Mouse (Mus musculus) CH12.LX (cell line): ENCODE measurements around the gene Gemin8. TPM values are rescaled to one million over a fixed set of nuclear protein-coding genes. Genes with fewer than 3 reads are reported as not detected.

Experiments used
- DNase-seq: peaks from one replicate; pipeline ENCODE4 v3.0.0-alpha.2; 2013; ENCODE audit errors: extremely low read depth
- H3K27ac ChIP-seq: 2 replicates; pipeline ENCODE4 v1.5.1; 2012; ENCODE audit warnings: low read depth, mild to moderate bottlenecking, control low read depth, moderate library complexity; ENCODE audit not compliant: insufficient read depth
- H3K27me3 ChIP-seq: replicated peaks from 2 replicates; pipeline ENCODE3; 2012; ENCODE audit warnings: inconsistent platforms
- H3K36me3 ChIP-seq, 2 experiments: replicated peaks in 1 of 2; 2 replicates each; pipeline versions ENCODE3 to v1.6.1; 2012; ENCODE audit warnings: inconsistent platforms in 1 of 2, low read length in 1 of 2, mild to moderate bottlenecking in 1 of 2, mixed read lengths in 1 of 2, moderate library complexity in 1 of 2; ENCODE audit not compliant: control insufficient read depth in 1 of 2, insufficient read depth in 1 of 2
- H3K4me1 ChIP-seq, 2 experiments: 2 replicates each; pipeline ENCODE4 v1.6.1; 2012; ENCODE audit warnings: inconsistent platforms in 1 of 2, moderate library complexity in 1 of 2; ENCODE audit not compliant: insufficient read depth in 2 of 2, control insufficient read depth in 1 of 2
- H3K4me2 ChIP-seq: 2 replicates; pipeline ENCODE4 v1.6.1; 2012; ENCODE audit warnings: low read depth, mild to moderate bottlenecking, control low read depth; ENCODE audit not compliant: poor library complexity, insufficient read depth, severe bottlenecking
- H3K4me3 ChIP-seq, 3 experiments: fragments of 150-350 bp in 1 of 3; sonication (generic) in 1 of 3; replicated peaks in 1 of 3; 2 replicates each; pipeline versions ENCODE3 to v1.5.1; 2011 to 2012; ENCODE audit warnings: low read depth in 2 of 3, low read length in 2 of 3, mild to moderate bottlenecking in 2 of 3, moderate library complexity in 2 of 3, control low read depth in 1 of 3, improper control_type of control experiment in 1 of 3, inconsistent platforms in 1 of 3, mixed read lengths in 1 of 3; ENCODE audit not compliant: poor library complexity in 1 of 3
- H3K79me2 ChIP-seq: replicated peaks from 2 replicates; pipeline ENCODE4 v1.6.1; 2012; ENCODE audit warnings: mild to moderate bottlenecking, moderate library complexity; ENCODE audit not compliant: control insufficient read depth, poor library complexity, insufficient read depth, severe bottlenecking; ENCODE audit errors: extremely low read depth
- H3K9ac ChIP-seq: 2 replicates; pipeline ENCODE4 v1.6.1; 2012; ENCODE audit warnings: low read depth, mild to moderate bottlenecking, control low read depth, moderate library complexity; ENCODE audit not compliant: insufficient read depth
- H3K9me3 ChIP-seq: replicated peaks from 2 replicates; pipeline ENCODE3; 2012; ENCODE audit warnings: low read length, inconsistent platforms, mixed read lengths
- BHLHE40 ChIP-seq: IDR thresholded peaks from 2 replicates; pipeline ENCODE4 v1.6.1; 2011; ENCODE audit warnings: mild to moderate bottlenecking, low read depth, low read length, improper control_type of control experiment
- CHD1 ChIP-seq: IDR thresholded peaks from 2 replicates; pipeline ENCODE4 v1.6.1; 2012; ENCODE audit warnings: low read depth, low read length, improper control_type of control experiment, inconsistent platforms
- ELF1 ChIP-seq: IDR thresholded peaks from 2 replicates; pipeline ENCODE4 v1.6.1; 2014; ENCODE audit warnings: low read depth, mild to moderate bottlenecking, inconsistent platforms, low read length, improper control_type of control experiment
- ETS1 ChIP-seq: conservative IDR thresholded peaks from 2 replicates; pipeline ENCODE4 v1.6.1; 2012; ENCODE audit warnings: low read depth, mild to moderate bottlenecking, inconsistent platforms, low read length, improper control_type of control experiment, moderate library complexity
- IRF4 ChIP-seq: IDR thresholded peaks from 2 replicates; pipeline ENCODE4 v1.6.1; 2014; ENCODE audit warnings: low read depth, mild to moderate bottlenecking, inconsistent platforms, low read length, improper control_type of control experiment
- JUN ChIP-seq: IDR thresholded peaks from 2 replicates; pipeline ENCODE4 v1.6.1; 2011; ENCODE audit warnings: low read depth, mild to moderate bottlenecking, low read length, improper control_type of control experiment, moderate library complexity; ENCODE audit not compliant: insufficient read depth
- JUND ChIP-seq: conservative IDR thresholded peaks from 2 replicates; pipeline ENCODE4 v1.6.1; 2011; ENCODE audit warnings: low read depth, low read length, improper control_type of control experiment
- MAFK ChIP-seq: IDR thresholded peaks from 2 replicates; pipeline ENCODE4 v1.6.1; 2011; ENCODE audit warnings: low read length, improper control_type of control experiment; ENCODE audit not compliant: insufficient replicate concordance
- MAX ChIP-seq: IDR thresholded peaks from 2 replicates; pipeline ENCODE4 v1.6.1; 2011; ENCODE audit warnings: low read length, improper control_type of control experiment
- NRF1 ChIP-seq: IDR thresholded peaks from 2 replicates; pipeline ENCODE4 v1.6.1; 2014; ENCODE audit warnings: low read depth, mild to moderate bottlenecking, inconsistent platforms, low read length, improper control_type of control experiment, moderate library complexity
- POLR2AphosphoS2 ChIP-seq: IDR thresholded peaks from 2 replicates; pipeline ENCODE4 v1.6.1; 2011; ENCODE audit warnings: low read depth, low read length, improper control_type of control experiment
- RCOR1 ChIP-seq: conservative IDR thresholded peaks from 2 replicates; pipeline ENCODE4 v1.6.1; 2012; ENCODE audit warnings: low read depth, mild to moderate bottlenecking, inconsistent platforms, low read length, improper control_type of control experiment
- SMC3 ChIP-seq: IDR thresholded peaks from 2 replicates; pipeline ENCODE4 v1.6.1; 2011; ENCODE audit warnings: low read depth, low read length, improper control_type of control experiment
- TCF12 ChIP-seq: IDR thresholded peaks from 2 replicates; pipeline ENCODE4 v1.6.1; 2014; ENCODE audit warnings: low read depth, mild to moderate bottlenecking, inconsistent platforms, low read length, improper control_type of control experiment
- ZKSCAN1 ChIP-seq: IDR thresholded peaks from 2 replicates; pipeline ENCODE4 v1.6.1; 2012; ENCODE audit warnings: low read depth, inconsistent platforms, low read length, improper control_type of control experiment, borderline replicate concordance
- ZMIZ1 ChIP-seq: IDR thresholded peaks from 2 replicates; pipeline ENCODE4 v1.6.1; 2012; ENCODE audit warnings: low read depth, mild to moderate bottlenecking, inconsistent platforms, low read length, improper control_type of control experiment
- dilution Hi-C: fragments of 300-500 bp; cut with MboI; formaldehyde crosslinking; loops from 2 replicates; pipeline ENCODE4 v1.14.3; 2020; ENCODE audit warnings: low sequenced_read_pairs; ENCODE audit not compliant: extremely low pct_unique_long_range_greater_than_20kb, extremely low pct_ligation_motif_present
- in situ Hi-C: fragments of 300-500 bp; cut with MboI; formaldehyde crosslinking; loops from 3 replicates; pipeline ENCODE4 v1.14.3; 2019; ENCODE audit warnings: low sequenced_read_pairs, low pct_ligation_motif_present, low pct_unique_long_range_greater_than_20kb, mixed read lengths
- polyA plus RNA-seq: library from polyadenylated mRNA; unstranded; fragments of >175 nt; gene quantifications from 2 replicates; pipeline ENCODE4 v1.2.1, GENCODE M21; 2012; ENCODE audit warnings: low read depth; ENCODE audit not compliant: insufficient read length
- total RNA-seq, 2 experiments: library from RNA; depleted of rRNA; stranded (reverse); fragments of 300-350 nt in 1 of 2; fragments of >200 nt in 1 of 2; gene quantifications; 2 replicates each; pipeline ENCODE4 v1.2.3; 2012 to 2014

The Gemin8 gene
- total and polyA plus RNA-seq, 3 experiments = 10.7 to 20.1 (median 13.0) TPM

DNA sequence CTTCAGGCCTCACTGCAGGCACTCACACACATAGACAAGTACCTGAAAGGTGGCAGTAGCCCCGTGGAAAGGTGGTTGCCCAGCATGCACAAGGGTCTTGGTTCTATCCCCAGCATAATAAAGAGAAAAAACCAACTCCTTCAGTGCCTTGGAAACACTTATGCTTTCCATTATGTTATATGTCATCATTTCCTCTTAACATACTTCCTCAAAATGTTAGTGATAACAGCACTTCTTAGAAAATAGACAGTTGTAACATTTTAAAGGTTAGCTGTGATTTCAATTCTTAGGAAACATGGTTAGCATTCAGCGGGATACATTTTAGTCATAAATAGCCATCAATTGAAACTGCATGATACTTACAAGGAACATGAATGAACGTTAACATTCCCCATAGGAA, 12.8 kb downstream of the Gemin8 start:
- Histone ChIP-seq H3K4me2 (no peak overlapping the region), H3K9ac (no peak overlapping the region), H3K27me3 (no peaks in the 10 kb centered on the region), H3K9me3 (no peaks in the 10 kb centered on the region), H3K4me3 (no peak overlapping the region), H3K4me1 (0 out of 4 replicates have a peak, but pooled peaks cover 0 to 3% of the 10 kb centered on the region in 2 experiments), H3K79me2 (no peaks in the 10 kb centered on the region), H3K36me3 (peaks cover 8 to 47% of the 10 kb centered on the region in 2 experiments), H3K27ac (no peak overlapping the region)
- in situ Hi-C loops = loop anchor here (25.0 kb wide), 1 partner anchor 1054 kb away; no protein-coding TSS in a partner anchor
- dilution Hi-C loops = no loop called here
- no peak for DNase-seq
- TF ChIP-seq JUND (no peak), TCF12 (no peak), ZKSCAN1 (no peak), SMC3 (no peak), POLR2AphosphoS2 (no peak), MAX (no peak), CHD1 (no peak), IRF4 (no peak), BHLHE40 (no peak), ETS1 (no peak)

DNA sequence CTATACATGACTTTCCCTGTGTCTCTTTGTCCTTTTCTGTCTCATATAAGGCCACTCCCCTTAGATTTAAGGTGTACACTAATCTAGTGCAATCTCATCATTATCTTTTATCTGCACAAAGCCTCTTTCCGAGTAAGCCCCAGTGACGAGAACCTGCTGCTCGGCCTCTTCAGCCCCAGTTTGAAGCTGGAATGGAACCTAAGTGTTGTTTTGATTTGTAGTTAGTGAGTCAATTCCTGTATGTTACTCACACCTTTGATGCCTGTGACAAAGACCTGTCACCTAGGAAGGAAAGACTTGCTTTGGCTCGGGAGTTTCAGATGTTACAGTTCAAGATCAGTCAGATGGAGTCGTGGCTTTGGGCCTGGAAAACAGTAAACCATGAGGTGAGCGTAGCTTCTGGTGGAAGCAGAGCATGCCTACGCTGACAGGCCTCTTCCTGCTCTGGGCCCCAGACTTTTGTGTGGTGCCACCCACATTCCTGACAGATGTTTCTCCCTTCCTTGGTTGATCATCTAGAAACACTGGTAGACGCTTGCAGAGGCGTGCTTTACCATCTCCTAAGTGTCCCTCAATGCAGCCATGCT, 15.2 kb downstream of the Gemin8 start:
- no peak for DNase-seq
- Histone ChIP-seq H3K4me2 (no peak overlapping the region), H3K4me3 (no peak overlapping the region), H3K4me1 (0 out of 4 replicates have a peak, but pooled peaks cover 0 to 3% of the 10 kb centered on the region in 2 experiments), H3K36me3 (peaks cover 16 to 52% of the 10 kb centered on the region in 2 experiments), H3K9me3 (no peaks in the 10 kb centered on the region), H3K27ac (no peak overlapping the region), H3K9ac (no peak overlapping the region)
- in situ Hi-C loops = loop anchor here (25.0 kb wide), 1 partner anchor 1052 kb away; no protein-coding TSS in a partner anchor
- TF ChIP-seq MAFK = no peak
- no peak for TF ChIP-seq ELF1
- no peak for TF ChIP-seq JUN
- no peak for TF ChIP-seq ZMIZ1
- no peak for TF ChIP-seq JUND
- TF ChIP-seq NRF1 = no peak
- no peak for TF ChIP-seq SMC3
- TF ChIP-seq RCOR1 = no peak
- TF ChIP-seq, all 38 proteins: peak for 0
- no peaks in the 10 kb centered on the region for H3K27me3 ChIP-seq
- H3K79me2 ChIP-seq = no peaks in the 10 kb centered on the region
- dilution Hi-C loops = no loop called here
